Mouse (Mus musculus) liver, adult (tissue): ENCODE results near the gene Dbnl.

Experiments
- GATA4 ChIP-seq: IDR thresholded peaks from 2 replicates; pipeline ENCODE4 v1.6.1; 2014; ENCODE audit warnings: mild to moderate bottlenecking, low read length; ENCODE audit not compliant: insufficient replicate concordance

Dbnl gene

GRCm38 (mm10) chr11:5807956-5808355 lies 19.7 kb downstream of the Dbnl start:
- no peak for TF ChIP-seq GATA4

- TF ChIP-seq GATA4, result no peak
Observed at GRCm38 (mm10) chr11:5813381-5813780, 25.1 kb downstream of the Dbnl start.

- TF ChIP-seq GATA4, result no peak
Observed at GRCm38 (mm10) chr11:5819223-5819622, 30.9 kb downstream of the Dbnl start.

DNA sequence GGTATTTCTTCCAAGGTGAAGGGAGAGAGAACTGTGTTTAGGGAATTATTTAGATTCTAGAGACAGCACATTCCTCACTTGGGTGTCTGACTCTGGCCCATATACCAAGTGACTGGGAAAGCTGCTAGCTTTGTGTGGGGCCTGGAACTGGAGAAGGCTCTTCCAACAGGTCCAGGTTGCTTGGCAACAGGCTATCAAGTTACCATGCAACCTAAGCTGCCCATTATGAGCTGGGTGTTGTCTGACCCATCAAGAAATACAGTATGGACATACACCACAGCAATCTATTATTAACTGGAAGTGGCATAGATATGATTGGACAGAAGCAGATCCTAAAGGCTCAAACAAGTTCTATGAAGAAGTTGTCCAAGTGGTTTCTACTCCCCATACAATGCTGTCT lies 37.1 kb downstream of the Dbnl start:
- TF ChIP-seq GATA4, result no peak

DNA sequence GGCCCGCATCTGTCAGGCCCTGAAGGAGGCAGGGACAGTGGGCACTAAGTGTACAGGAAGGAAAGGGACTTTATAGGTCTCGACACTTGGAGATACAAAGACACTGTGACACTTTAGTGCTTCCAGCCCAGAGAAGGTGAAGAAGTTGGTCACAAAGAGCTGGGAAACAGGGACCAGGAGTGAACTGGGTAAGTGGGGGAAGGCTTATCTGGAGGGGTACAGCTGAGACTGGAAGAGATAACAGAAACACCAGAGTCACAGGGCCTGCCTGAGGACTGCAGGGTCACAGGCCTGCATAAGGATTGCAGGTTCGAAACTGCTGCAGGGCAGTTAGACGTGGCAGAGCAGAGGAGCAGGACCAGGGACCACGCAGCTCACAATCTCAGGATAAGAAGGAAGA lies 39.6 kb downstream of the Dbnl start:
- TF ChIP-seq GATA4, result no peak

- TF ChIP-seq GATA4, result no peak
Observed at GRCm38 (mm10) chr11:5828509-5829191, 40.4 kb downstream of the Dbnl start.

DNA sequence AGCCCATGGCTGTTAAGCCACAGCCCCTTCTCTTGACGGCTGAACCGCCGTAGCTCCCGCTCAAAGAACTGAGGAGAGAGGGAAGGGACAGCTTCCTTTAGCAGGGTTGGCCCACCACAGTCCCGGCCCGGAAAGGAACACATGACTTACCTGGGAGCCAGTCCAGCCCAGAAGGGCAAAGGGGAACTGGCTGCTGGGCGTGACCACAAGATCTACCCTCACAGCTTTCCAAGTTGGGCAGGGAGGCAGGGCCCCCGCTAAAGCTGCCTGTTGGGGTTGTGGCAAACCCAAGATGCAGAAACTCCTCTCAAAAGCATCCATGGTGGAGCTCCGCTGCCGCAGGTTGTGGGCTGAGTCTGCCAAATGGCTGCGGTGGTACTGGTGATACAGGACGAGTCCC lies 41.0 kb downstream of the Dbnl start:
- TF ChIP-seq GATA4, result no peak

DNA sequence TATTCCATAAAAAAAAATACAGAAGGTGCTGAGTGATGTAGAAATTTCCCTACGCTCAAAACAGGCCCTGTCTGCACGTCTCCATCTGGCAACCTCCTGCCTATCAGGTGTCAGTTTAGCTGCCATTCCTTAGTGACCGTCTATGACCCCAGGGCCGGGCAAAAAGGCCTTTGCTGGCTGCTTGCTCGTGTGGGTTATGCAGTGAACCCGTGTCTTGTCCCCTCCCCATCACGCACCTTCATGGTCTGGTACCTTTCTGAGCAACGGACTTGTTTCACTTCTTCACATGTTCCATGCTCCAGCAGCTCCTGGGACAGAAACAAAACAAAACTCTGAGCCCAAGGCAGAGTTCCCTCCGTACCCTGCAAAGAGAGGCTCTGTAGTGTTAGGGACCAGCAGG lies 46.2 kb downstream of the Dbnl start:
- no peak for TF ChIP-seq GATA4

- TF ChIP-seq GATA4, result no peak
Observed at GRCm38 (mm10) chr11:5835057-5835456, 46.8 kb downstream of the Dbnl start.

DNA sequence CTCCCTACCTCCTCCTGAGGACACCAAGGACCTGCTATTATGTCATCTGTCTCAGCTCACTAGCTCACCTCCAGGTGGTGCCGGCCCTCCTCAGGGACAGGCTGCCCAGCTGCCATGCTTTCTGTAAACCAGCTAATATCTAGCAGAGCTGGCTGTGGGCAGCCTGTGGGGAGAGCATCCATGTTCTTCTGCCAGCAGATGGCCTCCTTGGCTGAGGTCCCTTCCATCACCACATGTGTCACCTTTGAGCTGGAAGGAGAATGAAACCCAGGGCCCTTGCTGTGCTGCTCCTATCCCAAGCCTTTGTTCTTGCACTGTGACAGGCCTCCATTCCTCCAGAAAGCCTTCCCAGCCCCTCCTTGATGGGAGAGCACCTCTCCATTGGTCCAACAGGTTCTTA lies 47.8 kb downstream of the Dbnl start:
- TF ChIP-seq GATA4, result no peak

DNA sequence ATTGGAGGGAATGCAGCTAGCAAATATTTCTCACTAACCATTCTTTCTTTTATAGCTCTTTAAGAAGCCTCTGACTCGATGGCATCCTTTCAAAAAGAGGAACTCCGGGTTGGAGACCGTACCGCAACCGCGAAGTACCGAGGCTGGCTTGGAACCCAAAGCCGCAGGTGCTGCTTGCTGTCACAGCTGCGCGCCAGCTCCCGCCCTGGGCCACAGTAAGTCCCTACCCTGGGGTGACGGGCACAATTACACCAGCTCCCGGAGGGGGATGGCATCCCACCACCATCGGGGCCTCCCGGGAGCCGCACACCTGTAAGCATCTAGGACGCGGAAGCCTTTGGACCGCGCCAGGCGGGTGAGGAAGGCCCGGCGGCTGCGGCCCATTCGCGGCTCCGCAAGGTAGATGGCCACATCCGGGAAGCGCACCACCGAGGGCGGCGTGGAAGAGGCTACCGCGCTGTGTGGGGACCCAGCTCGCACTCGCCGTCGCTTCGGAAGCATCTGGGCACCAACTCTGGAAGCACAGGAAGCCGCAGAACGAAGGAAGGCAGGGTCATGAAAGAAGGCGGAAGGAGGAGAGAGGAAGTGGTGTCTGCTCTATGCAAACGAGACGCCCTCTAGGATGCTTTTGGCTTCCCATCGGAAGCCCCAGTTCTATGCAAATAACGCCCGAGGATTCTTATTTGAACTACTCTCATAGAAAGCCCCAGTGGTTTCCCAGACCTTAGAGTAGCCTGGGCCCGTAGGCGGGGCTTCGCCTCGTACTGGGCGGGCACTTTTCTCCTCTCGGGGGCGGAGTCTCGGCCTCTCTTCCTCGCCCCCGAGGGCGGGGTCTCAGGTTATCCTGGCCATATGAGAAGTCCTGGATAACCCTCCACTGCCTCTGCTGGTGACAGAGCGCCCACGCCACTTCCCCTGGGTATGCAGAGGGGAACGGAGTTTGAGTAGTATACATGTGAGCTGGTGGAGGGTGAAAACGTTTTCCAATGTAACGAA lies 49.3 kb downstream of the Dbnl start, which contains the start of gene Polm:
Polm (minus strand) TSS at position 766 of the 996 bp plus-strand sequence.
- TF ChIP-seq GATA4, result no peak

GRCm38 (mm10) chr11:5840346-5840745 lies 52.1 kb downstream of the Dbnl start:
- TF ChIP-seq GATA4, result no peak

- no peak for TF ChIP-seq GATA4
Observed at GRCm38 (mm10) chr11:5841751-5842150, 53.5 kb downstream of the Dbnl start.

DNA sequence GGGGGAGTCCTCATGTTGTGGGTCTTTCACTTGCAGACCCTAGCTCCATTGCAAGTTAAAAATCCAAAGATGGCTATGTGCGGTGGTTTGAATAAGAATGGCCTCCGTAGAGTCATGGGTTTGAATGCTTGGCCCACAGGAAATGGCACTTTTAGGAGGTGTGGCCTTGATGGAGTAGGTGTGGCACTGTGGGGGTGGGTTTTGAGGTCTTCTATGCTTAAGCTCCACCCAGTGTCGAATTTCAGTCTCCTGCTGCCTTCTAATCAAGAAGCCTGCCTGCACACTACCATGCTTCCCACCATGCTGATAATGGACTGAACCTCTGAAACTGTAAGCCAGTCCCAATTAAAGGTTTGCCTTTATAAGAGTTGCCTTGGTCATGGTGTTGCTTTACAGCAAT lies 54.8 kb downstream of the Dbnl start:
- no peak for TF ChIP-seq GATA4

- TF ChIP-seq GATA4, result 0 out of 2 replicates have a peak, but pooled peaks have one; percentile 8
Observed at GRCm38 (mm10) chr11:5846639-5847345, 58.5 kb downstream of the Dbnl start.

DNA sequence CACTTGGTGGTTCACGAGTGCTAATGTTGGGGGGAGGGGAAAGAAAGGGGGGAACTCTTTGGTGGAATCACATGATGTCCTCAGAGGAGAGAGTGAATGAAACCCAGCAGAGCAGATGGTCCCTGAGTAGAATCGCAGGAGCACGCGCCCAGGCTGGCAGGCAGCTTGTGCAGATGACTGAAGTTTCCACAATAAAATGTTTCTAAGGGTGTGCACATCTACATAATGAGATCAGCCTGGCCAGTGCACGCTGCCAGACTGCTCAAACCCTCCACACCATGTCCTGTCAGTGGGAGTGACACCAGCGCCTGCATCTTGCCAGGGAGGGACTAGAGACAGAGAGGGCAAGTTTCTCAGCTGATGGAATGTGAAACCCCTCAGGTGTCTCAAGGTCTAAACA lies 60.5 kb downstream of the Dbnl start:
- no peak for TF ChIP-seq GATA4

GRCm38 (mm10) chr11:5849316-5849715 lies 61.0 kb downstream of the Dbnl start:
- no peak for TF ChIP-seq GATA4
